Mouse (Mus musculus) embryo, embryonic 10.5 days (tissue): ENCODE results near the gene Olfr1457.

Experiments
- DNase-seq: peaks from one replicate; pipeline ENCODE4 v3.0.0-alpha.2; 2015; ENCODE audit warnings: low spot score

The Olfr1457 gene

DNA sequence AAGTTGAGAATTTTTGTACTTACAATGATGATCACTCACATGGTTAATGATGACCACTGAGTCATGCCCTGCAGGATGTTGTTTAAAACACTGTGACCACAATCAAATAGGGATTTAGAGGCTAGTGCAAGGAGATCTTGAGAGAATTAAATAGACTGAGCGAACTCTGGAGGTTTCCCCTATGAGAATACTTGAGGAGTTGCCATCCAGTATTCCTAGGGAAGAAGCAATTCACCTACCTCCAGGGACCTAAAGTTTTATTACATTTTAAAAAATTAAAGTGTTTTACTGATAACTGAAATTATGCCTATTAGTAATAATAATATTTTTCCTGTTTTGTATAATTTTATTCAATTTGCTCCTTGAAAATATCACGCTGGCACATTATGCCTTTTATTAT, at the start of gene Olfr1457:
Gene Olfr1457 (minus strand): TSS at position 101 of the 400 bp plus-strand sequence.
- DNase-seq: no peak

DNA sequence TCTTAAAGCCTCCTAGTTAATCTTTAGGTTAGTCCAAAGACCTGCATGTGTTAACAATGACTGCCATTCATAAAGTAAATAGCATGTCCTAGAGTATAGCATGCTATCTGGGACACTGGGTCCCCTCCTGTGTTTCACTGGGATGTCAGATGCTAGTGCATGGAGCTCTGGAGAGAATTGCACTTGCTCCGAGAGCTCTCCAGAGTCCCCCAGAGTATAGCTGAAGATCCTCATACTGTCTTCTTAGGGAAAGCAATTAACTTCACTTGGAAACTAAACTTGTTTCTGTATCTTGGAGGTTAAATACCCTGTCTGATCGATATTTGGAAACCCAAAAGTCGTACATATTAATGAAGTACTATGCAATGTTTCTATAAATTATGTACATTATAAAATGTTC, 9.0 kb upstream of the Olfr1457 start, which contains the start of gene Olfr1458:
Gene Olfr1458 (minus strand): TSS at position 101 of the 400 bp plus-strand sequence.
- no peak for DNase-seq

DNA sequence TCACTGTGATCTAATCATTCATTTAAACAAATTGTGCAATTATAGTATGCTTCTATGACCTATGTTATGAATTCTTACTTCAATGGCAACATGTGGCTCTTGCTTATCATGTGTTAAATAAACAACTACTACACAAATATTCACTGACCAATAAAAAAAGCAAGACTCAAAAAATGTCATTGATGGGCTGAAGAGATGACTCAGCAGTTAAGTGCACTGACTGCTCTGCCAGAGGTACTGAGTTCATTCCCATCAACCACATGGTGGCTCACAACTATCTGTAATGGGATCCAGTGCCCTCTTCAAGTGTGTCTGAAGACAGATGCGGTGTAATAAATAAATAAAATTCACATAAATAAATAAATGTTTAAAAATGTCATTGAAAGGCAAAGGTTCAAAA, 3.8 kb downstream of the Olfr1457 start:
- no peak for DNase-seq

- no peak for DNase-seq
Measured at GRCm38 (mm10) chr19:13060310-13060709, 37.4 kb downstream of the Olfr1457 start, which contains the start of gene Olfr1454. Gene Olfr1454, plus strand, starts transcription at chr19:13060610.
